Mouse (Mus musculus) liver (tissue): ENCODE measurements around the gene Plppr3.
A peak's percentile ranks its signal among the peaks of the same experiment; 100 is the strongest.

Source experiments
- DNase-seq: peaks from one replicate; pipeline ENCODE4 v3.0.0-alpha.2; 2020; ENCODE audit warnings: mixed read lengths

Plppr3 gene

DNA sequence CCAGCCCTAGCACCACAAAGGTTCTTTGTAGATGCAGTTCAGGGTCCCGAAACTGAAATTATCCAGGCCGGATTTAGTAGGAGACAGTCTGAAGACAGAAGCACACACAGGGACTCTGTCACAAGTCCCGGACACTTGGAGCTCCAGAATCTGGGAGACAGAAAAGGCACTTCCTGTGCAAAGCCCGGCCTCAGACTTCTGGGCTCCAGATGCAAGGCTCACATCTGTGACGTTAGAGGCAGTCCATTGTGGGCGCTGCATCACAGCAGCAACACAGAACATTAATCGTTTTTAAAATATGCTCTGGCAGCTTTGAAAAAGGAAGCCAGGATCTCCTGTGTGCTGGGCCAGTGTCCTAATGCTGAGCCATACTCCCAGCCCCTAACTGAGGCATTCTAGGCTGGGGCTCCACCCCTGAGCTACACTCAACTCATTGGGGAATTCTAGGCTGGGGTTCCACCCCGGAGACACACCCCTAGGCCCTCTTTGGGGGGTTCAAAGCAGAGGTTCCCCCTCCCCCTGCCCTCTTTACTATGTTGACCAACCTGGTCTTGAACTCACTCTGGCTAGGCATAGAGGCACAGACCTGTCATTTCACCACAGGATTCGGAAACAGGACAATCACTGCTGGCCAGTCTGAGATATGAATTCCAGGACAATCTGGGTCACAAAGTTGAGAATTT lies 22.2 kb downstream of the Plppr3 start:
- no peak for DNase-seq

DNA sequence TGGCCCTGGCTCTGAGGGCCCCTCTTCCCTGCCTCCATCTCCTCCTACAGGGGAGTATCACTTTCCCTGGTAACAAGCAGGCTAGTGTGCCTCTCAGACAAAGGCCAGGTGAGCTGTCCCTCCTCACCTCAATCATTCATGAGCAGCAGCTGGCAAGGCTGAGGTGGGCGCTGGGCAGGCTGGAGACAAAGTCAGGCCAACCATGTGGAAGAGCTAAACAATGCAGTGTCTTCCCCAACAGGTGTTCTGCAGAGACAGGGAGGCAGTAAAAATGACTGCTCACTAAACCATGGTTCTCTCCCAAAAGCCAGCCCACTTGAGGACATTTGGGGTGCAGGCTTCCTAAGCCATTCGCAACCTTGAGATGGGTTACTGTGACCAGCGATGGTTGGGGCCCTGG lies 22.8 kb downstream of the Plppr3 start:
- no peak for DNase-seq

DNA sequence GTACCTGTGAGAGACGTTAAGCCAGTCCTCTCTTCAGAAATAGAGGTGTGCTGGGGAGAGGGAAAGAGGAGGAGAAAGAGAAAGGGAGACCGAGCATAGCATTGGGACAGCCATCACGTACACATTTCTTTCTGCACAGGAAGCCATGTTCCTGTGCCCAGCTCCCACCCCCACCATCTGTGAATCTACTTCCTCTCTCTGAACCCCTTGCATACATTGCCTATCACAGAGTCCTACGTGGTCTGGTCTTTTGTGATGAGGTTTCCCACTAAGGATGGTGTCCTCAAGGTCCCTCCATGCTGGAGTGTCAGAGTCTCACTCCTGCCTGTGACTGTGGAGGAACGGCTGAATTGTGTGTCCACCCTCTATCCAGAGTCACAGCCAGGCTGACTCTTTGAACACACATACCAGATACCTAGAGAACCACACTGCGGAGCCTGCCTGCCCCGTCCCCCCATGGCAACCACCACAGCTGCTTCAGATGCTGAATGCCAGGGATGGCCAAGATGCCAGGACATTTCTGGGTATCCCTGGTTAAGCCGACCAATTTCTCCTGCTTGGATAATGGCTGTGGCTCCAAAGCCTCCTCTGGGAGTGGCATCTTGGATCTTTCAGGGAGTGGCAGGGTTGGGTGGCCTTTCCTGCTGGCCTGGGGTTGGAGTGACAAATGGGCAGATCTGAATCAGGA lies 24.3 kb downstream of the Plppr3 start:
- DNase-seq: no peak

DNA sequence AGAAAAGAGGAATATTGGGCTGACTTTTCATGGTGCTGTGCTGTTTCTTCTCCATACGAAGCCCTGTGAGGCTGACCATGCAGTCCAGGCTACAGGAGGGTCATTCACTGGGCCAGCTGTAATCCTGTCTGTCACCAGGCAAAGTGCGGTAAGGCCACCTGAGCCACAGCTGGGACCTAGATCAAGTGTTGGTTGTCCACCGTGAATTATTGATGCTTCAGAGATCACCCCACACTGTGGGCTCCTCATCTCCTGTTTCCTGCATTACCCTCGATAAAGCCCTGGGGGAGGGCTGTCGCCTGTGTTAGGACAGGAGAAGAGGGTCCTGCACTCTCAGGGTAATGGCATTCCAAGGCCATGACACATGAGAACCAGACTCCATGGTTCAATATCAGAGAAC lies 27.9 kb downstream of the Plppr3 start:
- DNase-seq: no peak

- DNase-seq: no peak
These were observed 31.0 kb downstream of the Plppr3 start for GRCm38 (mm10) chr10:79843476-79843875.

- no peak for DNase-seq
These were observed 32.1 kb downstream of the Plppr3 start for GRCm38 (mm10) chr10:79842322-79842721.

- DNase-seq: peak; percentile 60
These were observed 33.5 kb downstream of the Plppr3 start for GRCm38 (mm10) chr10:79840644-79841551.

- no peak for DNase-seq
These were observed 34.3 kb downstream of the Plppr3 start for GRCm38 (mm10) chr10:79840091-79840490.

DNA sequence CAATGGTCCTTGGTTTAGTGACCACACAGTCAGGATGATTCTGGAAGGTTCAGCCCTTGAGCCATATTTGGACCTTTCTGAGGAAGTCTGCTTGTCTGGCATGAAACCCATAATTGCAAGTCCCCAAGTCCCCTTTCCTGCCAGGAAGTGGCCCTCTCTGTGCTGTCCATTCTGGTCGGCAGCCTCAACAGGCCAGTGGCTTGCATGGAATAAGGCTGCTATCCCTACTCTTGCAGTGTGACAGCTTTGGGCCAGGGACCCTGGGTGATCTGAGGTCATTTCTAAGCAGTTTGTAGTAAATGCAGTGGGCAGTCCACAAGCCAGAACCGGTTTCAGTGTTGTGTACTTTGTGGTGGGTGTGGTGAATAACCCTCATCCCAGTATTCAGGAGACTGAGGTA lies 36.3 kb downstream of the Plppr3 start:
- no peak for DNase-seq

DNA sequence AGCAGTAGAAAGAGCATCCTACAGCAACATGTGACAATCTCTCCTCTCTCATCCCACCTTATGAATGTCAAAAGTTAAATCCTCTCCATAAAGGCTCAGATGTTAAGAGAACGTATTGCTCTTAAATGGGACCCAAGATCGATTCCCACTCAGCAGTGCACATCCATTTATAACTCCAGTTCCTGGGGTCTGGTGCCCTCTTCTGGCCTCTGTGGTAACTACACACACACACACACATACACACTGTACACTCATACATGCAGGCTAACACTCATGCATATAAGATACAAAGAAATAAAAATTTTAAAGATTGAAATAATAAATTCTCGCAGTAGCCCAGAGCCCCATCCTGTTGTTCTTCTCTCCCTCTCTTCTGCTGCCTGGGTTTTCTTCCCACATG lies 37.5 kb downstream of the Plppr3 start:
- no peak for DNase-seq

DNA sequence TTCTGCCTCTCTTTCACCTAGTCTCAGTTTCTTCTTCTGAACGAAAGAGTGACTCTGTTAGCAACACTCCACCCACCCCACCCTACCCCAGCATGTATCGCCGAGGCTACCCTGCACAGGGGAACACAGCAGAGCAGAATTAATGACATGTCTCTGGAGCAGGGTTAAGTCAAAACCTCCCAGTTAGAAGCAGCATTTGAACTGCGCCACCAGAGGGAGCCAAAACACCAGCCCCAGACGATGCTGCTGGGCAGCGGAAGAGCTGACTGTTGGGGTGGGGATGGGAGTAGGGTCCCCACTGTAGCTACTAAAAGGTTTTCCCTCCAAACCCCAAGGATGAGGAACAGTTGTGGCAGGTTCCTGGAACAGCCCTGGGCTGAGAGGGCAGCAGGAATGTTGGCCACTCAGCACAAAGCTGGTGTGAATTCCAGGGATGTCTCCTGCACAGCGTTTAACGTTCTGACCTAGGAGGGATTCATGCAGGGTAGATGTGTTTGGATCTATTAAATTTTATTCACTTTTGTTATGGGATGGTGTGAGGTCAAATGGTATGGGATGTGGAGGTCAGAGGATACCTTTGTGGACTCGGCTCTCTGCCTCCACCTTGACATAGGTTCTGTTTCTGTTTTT lies 39.5 kb downstream of the Plppr3 start:
- DNase-seq: peak; percentile 75

DNA sequence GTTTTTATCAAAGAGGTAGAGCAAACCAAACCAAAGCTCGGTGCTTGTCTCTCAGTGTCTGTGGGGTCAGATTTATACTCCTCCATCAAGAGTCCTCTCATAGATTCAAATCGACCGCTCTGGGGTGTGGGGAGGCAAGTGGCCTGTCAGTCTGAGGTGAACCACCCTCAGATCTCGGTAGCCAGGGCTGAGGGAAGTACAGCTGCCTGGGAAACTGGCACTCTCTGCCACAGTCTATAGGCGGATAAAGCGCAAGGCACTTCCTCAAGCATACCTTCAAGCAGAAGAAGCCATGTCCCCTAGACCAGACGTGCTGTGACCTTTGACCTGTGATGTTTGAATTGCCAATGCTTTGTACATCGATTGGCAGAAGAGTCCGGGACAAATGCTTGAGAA lies 41.6 kb downstream of the Plppr3 start:
- DNase-seq: no peak

DNA sequence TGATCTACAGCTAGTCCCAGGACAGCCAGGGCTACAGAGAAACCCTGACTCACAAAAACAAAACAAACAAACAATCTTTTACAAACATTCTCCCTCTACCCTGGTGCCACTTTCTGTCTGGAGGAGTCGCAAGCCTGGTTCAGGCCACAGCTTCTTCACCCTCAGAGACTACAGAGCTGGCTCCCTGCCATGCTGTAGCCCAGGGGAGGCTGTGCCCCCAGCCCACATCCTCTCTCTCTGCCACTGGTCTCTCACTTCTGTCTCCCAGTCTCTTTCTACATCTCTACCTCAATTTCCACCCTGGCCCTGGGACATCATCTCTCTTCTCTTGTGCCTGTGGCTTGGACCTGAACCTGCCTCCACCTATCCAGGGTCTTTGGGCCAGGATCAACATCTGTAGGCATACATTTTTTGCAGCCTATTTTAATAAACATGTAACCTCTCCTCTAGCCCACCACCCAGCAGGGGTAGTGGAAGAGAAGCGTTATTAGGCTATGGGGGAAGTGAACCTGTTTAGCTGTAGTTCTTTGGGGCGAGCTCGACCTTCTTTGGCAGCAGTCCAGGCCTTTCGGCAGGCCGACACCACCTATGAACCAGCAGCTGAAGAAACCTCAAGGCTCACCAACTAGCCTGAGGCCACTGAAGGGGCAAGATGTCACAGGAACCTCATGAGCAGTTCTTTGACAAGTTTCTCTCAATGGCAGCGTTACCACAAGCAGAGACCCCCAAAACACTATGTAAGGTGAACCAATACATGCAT lies 42.2 kb downstream of the Plppr3 start:
- no peak for DNase-seq

- no peak for DNase-seq
These were observed 42.9 kb downstream of the Plppr3 start for GRCm38 (mm10) chr10:79831583-79831982.

GRCm38 (mm10) chr10:79824413-79824812 lies 50.0 kb downstream of the Plppr3 start:
- no peak for DNase-seq

DNA sequence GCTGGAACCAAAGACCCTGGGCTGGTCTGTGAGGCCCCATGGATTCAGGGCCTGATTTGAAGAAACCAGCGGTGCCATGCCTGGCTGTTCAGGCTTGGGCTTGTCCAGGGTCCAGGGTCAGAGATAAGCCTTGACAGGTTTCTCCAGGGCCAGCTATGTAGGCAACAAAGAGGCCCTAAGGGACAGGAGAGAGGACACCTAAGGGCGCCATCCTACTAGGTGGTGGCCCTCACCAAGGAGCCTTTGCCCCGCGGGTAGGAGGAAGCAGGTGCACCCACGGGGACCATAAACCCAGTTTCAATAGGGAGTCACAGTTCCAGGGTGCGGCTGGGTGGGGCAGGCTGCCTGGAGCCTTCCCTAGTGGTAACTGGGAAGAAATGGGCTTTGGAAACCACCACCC lies 51.4 kb downstream of the Plppr3 start:
- no peak for DNase-seq

DNA sequence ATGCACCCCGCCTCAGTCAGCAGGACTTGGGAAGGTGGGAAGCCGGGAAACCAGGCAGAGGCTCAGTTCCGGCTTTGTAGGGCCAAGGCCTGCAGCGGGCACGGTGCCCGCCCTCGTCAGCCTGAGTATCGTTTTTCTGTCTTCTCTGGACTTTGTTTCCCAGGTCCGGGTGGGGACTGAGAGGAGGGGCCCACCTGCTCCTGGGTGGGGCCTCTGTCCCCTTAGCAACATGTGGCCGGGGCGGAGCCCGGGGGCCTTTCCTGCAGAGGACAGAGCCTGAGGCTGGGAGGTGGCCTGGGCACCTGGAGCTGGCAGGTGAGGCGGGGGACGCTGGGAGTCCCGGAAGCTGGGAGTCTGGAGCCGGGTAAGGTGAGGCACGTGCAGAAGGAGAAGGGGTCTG lies 52.1 kb downstream of the Plppr3 start:
- DNase-seq: peak; percentile 43

DNA sequence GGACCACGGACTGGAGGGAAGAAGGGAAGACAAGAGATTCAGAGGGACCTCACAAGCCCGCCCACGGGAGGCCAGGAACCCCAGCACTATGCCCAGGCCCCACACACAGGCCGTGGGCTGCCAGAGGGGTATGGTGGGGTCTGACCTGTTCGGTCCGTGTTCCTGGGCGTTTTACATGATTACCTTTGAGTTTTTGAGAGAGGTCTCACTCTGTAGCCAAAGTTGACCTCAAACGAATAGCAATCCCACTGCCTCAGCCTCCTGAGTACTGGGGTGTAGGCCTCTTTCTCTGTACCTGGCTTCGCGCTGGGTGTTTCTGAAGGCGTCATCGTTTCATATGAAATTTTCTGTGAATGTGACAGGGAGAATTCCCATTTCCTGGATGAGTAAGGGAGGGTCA lies 52.7 kb downstream of the Plppr3 start:
- no peak for DNase-seq

DNA sequence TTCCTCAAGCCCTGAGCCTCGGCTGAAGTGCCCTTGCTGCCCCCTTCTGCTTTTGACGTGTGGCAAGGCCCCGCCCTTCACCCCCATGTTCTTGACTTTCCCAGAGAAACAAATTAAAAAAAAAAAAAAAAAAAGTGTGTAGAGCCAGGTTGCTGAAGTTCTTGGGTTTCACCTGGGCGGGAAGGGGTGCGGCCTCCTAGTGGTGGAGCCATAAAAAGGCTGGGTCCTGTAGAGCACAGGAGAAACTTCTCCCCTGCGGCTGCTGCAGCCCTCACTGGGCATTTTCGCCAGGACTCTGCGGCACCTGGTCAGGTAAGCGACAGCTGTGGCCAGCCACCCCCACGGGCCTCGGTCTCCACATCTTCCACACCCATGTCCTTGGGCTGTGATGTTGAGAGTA lies 53.7 kb downstream of the Plppr3 start, which contains the start of gene Misp:
TSS of gene Misp (plus strand) at position 208 of the 400 bp plus-strand sequence.
- DNase-seq: no peak

GRCm38 (mm10) chr10:79820277-79820676 lies 54.2 kb downstream of the Plppr3 start:
- no peak for DNase-seq

DNA sequence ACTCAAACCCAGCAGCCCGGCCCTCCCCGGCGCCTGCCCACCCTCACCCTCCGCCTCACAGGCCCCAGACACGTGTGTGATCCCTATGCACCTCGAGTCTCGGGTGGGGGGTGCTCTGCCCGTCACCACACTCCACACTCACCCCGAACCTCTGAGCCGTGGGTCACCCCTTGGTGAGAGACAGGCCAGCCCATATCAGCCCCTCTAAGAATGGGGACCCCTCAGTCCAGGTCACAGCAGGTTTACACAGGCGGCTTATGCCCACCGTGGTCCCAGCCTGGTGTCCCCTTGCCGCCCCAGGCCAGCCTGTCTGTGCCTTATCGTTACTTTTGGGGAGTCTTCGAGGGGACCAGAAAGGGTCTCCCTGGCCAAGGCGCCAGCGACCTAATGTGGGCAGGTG lies 54.8 kb downstream of the Plppr3 start:
- DNase-seq: no peak

DNA sequence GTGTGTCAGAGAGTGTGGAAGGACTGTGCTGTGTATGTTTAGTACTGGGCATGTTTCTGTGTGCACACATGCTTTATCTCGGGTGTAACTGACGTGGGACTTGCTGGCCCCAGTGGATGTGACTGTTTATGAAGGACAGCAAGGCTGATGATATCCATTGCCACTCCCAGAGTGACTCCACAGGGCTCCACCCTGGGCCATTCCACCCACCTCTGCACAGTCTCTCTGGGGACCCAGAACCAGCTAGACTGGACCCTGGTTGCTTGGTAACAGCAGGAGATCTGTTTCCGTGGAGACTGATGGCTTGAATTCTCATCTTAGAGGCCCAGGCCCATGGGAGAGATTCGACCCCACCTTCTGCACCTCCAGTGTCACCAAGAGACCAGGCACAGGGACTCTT lies 56.2 kb downstream of the Plppr3 start:
- no peak for DNase-seq
